Mouse (Mus musculus) stomach, embryonic 15.5 days (tissue): ENCODE results near the gene Srcap. TPM values are rescaled to one million over a fixed set of nuclear protein-coding genes. Genes with fewer than 3 reads are reported as not detected.

Experiments
- microRNA-seq: library from miRNA; unstranded; fragments of <30 nt; microRNA quantifications from one replicate; pipeline ENCODE4, GENCODE M21; 2016
- polyA plus RNA-seq: library from polyadenylated mRNA; unstranded; fragments of >200 nt; fragmentation: Nextera tagmentation; extraction: Ambion mirVana; gene quantifications from 2 replicates; pipeline ENCODE4 v1.2.1, GENCODE M21; 2015

Gene Srcap
- polyA plus RNA-seq, 1 experiment from 2014 or later = 49.7 TPM

Small RNA genes within 50 kb of the gene (microRNA-seq; reads per million reads assigned to microRNA genes)
- gene Gm47278 = not detected
- gene Mir7060 = not detected

Other genes with a start within 250 kb of the Srcap start
- 139 and 163 TPM in 2 replicates for gene Sephs2, start 237.9 kb upstream of the Srcap start, polyA plus RNA-seq
- gene Itgal, start 215.7 kb upstream of the Srcap start, polyA plus RNA-seq = 2.7 TPM in 2 replicates
- 13.1 and 17.4 TPM in 2 replicates for gene Zfp768, start 166.4 kb upstream of the Srcap start, polyA plus RNA-seq
- 9.0 and 9.6 TPM in 2 replicates for gene Zfp747, start 135.9 kb upstream of the Srcap start, polyA plus RNA-seq
- gene 9130019O22Rik, start 124.8 kb upstream of the Srcap start, polyA plus RNA-seq = 5.5 and 6.3 TPM in 2 replicates
- 6.3 and 6.5 TPM in 2 replicates for gene E430018J23Rik, start 118.4 kb upstream of the Srcap start, polyA plus RNA-seq
- 7.6 and 8.8 TPM in 2 replicates for gene Zfp764, start 105.2 kb upstream of the Srcap start, polyA plus RNA-seq
- gene Zfp688, start 89.9 kb upstream of the Srcap start, polyA plus RNA-seq = 22.0 and 23.6 TPM in 2 replicates
- gene Zfp689, start 62.8 kb upstream of the Srcap start, polyA plus RNA-seq = 5.7 and 7.2 TPM in 2 replicates
- gene Prr14, start 52.4 kb upstream of the Srcap start, polyA plus RNA-seq = 38.6 and 38.8 TPM in 2 replicates
- 12.2 and 13.8 TPM in 2 replicates for gene Fbrs, start 32.8 kb upstream of the Srcap start, polyA plus RNA-seq
- gene Gm42715, start 7.6 kb downstream of the Srcap start, polyA plus RNA-seq = 13.4 and 14.8 TPM in 2 replicates
- 5.6 and 6.0 TPM in 2 replicates for gene Tmem265, start 49.4 kb downstream of the Srcap start, polyA plus RNA-seq
- 37.1 and 37.5 TPM in 2 replicates for gene Phkg2, start 61.4 kb downstream of the Srcap start, polyA plus RNA-seq
- gene Ccdc189, start 76.6 kb downstream of the Srcap start, polyA plus RNA-seq = 5.8 and 7.2 TPM in 2 replicates
- 37.8 and 42.0 TPM in 2 replicates for gene Rnf40, start 76.8 kb downstream of the Srcap start, polyA plus RNA-seq
- 9.4 and 10.3 TPM in 2 replicates for gene Zfp629, start 103.8 kb downstream of the Srcap start, polyA plus RNA-seq
- 59.3 and 63.4 TPM in 2 replicates for gene Bcl7c, start 196.9 kb downstream of the Srcap start, polyA plus RNA-seq
- gene Ctf1, start 200.8 kb downstream of the Srcap start, polyA plus RNA-seq = 15.6 and 17.0 TPM in 2 replicates
- gene Ctf2, start 220.2 kb downstream of the Srcap start, polyA plus RNA-seq = 0.24 and 0.26 TPM in 2 replicates
- 3.8 and 4.8 TPM in 2 replicates for gene Fbxl19, start 232.6 kb downstream of the Srcap start, polyA plus RNA-seq